Mouse (Mus musculus): ENCODE data around the gene Pde8b. TPM values are rescaled to one million over a fixed set of nuclear protein-coding genes. Genes with fewer than 3 reads are reported as not detected.
"Not testable (repeated sequence)": the region's sequence is repeated elsewhere in the genome, so short reads cannot be mapped to it uniquely, and the experiment has no call there.

Gene Pde8b
- polyA plus RNA-seq, 1 experiment: 0.05 TPM

- H3K36me3 ChIP-seq (ENCODE audit: control insufficient read depth, insufficient read depth): no peaks in the 10 kb centered on the region
- no peaks in the 10 kb centered on the region for H3K79me2 ChIP-seq (ENCODE audit: control insufficient read depth, insufficient read depth)
- no peak overlapping the region for H3ac ChIP-seq (ENCODE audit: control insufficient read depth, insufficient read length, low read depth)
- no peaks in the 10 kb centered on the region for H3K27me3 ChIP-seq (ENCODE audit: control insufficient read depth, insufficient read depth, insufficient read length)
- TF ChIP-seq USF1 (IDR thresholded peaks at IDR 0.05; ENCODE audit: low read depth) (no peak), FOSL1 (IDR thresholded peaks at IDR 0.05; ENCODE audit: insufficient read depth, low read length, poor library complexity, severe bottlenecking) (no peak), CEBPB (IDR thresholded peaks at IDR 0.05; ENCODE audit: low read depth) (no peak), CTCF (IDR thresholded peaks at IDR 0.05; ENCODE audit: control insufficient read depth, insufficient read depth, insufficient read length) (no peak), MYOG (IDR thresholded peaks at IDR 0.05; ENCODE audit: control insufficient read depth, extremely low read depth, insufficient read length) (no peak), MYOD1 (IDR thresholded peaks at IDR 0.05; ENCODE audit: control insufficient read depth, insufficient read length, low read depth) (no peak), MAX (IDR thresholded peaks at IDR 0.05) (no peak)
- H3K4me3 ChIP-seq (ENCODE audit: insufficient read depth, poor library complexity, severe bottlenecking): no peak overlapping the region
- H3K79me3 ChIP-seq (ENCODE audit: low read depth): no peaks in the 10 kb centered on the region
Measured at GRCm38 (mm10) chr13:95230326-95230725, 19.8 kb downstream of the Pde8b start.

- H3K4me3 ChIP-seq (ENCODE audit: insufficient read depth, poor library complexity, severe bottlenecking): no peak overlapping the region
- TF ChIP-seq CTCF (IDR thresholded peaks at IDR 0.05; ENCODE audit: control insufficient read depth, insufficient read depth, insufficient read length) (no peak), CEBPB (IDR thresholded peaks at IDR 0.05; ENCODE audit: low read depth) (no peak), MYOD1 (IDR thresholded peaks at IDR 0.05; ENCODE audit: control insufficient read depth, insufficient read length, low read depth) (no peak), MAX (IDR thresholded peaks at IDR 0.05) (no peak), USF1 (IDR thresholded peaks at IDR 0.05; ENCODE audit: low read depth) (no peak), FOSL1 (IDR thresholded peaks at IDR 0.05; ENCODE audit: insufficient read depth, low read length, poor library complexity, severe bottlenecking) (no peak), MYOG (IDR thresholded peaks at IDR 0.05; ENCODE audit: control insufficient read depth, extremely low read depth, insufficient read length) (no peak)
- no peak overlapping the region for H3ac ChIP-seq (ENCODE audit: control insufficient read depth, insufficient read length, low read depth)
- H3K36me3 ChIP-seq (ENCODE audit: control insufficient read depth, insufficient read depth): no peaks in the 10 kb centered on the region
- H3K79me3 ChIP-seq (ENCODE audit: low read depth): no peaks in the 10 kb centered on the region
- peaks cover 22% of the 10 kb centered on the region for H3K27me3 ChIP-seq (ENCODE audit: control insufficient read depth, insufficient read depth, insufficient read length)
- H3K79me2 ChIP-seq (ENCODE audit: control insufficient read depth, insufficient read depth): no peaks in the 10 kb centered on the region
Measured at GRCm38 (mm10) chr13:95224491-95224890, 25.6 kb downstream of the Pde8b start.

GRCm38 (mm10) chr13:95223427-95223772, 26.7 kb downstream of the Pde8b start:
- no peaks in the 10 kb centered on the region for H3K79me2 ChIP-seq (ENCODE audit: control insufficient read depth, insufficient read depth)
- TF ChIP-seq MAX (IDR thresholded peaks at IDR 0.05) (no peak), FOSL1 (IDR thresholded peaks at IDR 0.05; ENCODE audit: insufficient read depth, low read length, poor library complexity, severe bottlenecking) (no peak), CEBPB (IDR thresholded peaks at IDR 0.05; ENCODE audit: low read depth) (no peak), MYOD1 (IDR thresholded peaks at IDR 0.05; ENCODE audit: control insufficient read depth, insufficient read length, low read depth) (no peak), CTCF (IDR thresholded peaks at IDR 0.05; ENCODE audit: control insufficient read depth, insufficient read depth, insufficient read length) (no peak), MYOG (IDR thresholded peaks at IDR 0.05; ENCODE audit: control insufficient read depth, extremely low read depth, insufficient read length) (no peak), USF1 (IDR thresholded peaks at IDR 0.05; ENCODE audit: low read depth) (no peak)
- no peaks in the 10 kb centered on the region for H3K79me3 ChIP-seq (ENCODE audit: low read depth)
- H3K27me3 ChIP-seq (ENCODE audit: control insufficient read depth, insufficient read depth, insufficient read length): peaks cover 26% of the 10 kb centered on the region
- H3K4me3 ChIP-seq (ENCODE audit: insufficient read depth, poor library complexity, severe bottlenecking): no peak overlapping the region
- H3ac ChIP-seq (ENCODE audit: control insufficient read depth, insufficient read length, low read depth): no peak overlapping the region
- no peaks in the 10 kb centered on the region for H3K36me3 ChIP-seq (ENCODE audit: control insufficient read depth, insufficient read depth)

GRCm38 (mm10) chr13:95222569-95223426, 27.3 kb downstream of the Pde8b start:
- no peaks in the 10 kb centered on the region for H3K79me3 ChIP-seq (ENCODE audit: low read depth)
- no peak overlapping the region for H3K4me3 ChIP-seq (ENCODE audit: insufficient read depth, poor library complexity, severe bottlenecking)
- no peaks in the 10 kb centered on the region for H3K36me3 ChIP-seq (ENCODE audit: control insufficient read depth, insufficient read depth)
- H3K79me2 ChIP-seq (ENCODE audit: control insufficient read depth, insufficient read depth): no peaks in the 10 kb centered on the region
- H3ac ChIP-seq (ENCODE audit: control insufficient read depth, insufficient read length, low read depth): no peak overlapping the region
- H3K27me3 ChIP-seq (ENCODE audit: control insufficient read depth, insufficient read depth, insufficient read length): peaks cover 26% of the 10 kb centered on the region
- no peak for TF ChIP-seq USF1 (IDR thresholded peaks at IDR 0.05; ENCODE audit: low read depth)
- no peak for TF ChIP-seq MAX (IDR thresholded peaks at IDR 0.05)
- no peak for TF ChIP-seq MYOG (IDR thresholded peaks at IDR 0.05; ENCODE audit: control insufficient read depth, extremely low read depth, insufficient read length)
- no peak for TF ChIP-seq FOSL1 (IDR thresholded peaks at IDR 0.05; ENCODE audit: insufficient read depth, low read length, poor library complexity, severe bottlenecking)
- TF ChIP-seq CTCF (IDR thresholded peaks at IDR 0.05; ENCODE audit: control insufficient read depth, insufficient read depth, insufficient read length): no peak
- TF ChIP-seq MYOD1 (IDR thresholded peaks at IDR 0.05; ENCODE audit: control insufficient read depth, insufficient read length, low read depth): no peak
- no peak for TF ChIP-seq CEBPB (IDR thresholded peaks at IDR 0.05; ENCODE audit: low read depth)

- H3K79me3 ChIP-seq (ENCODE audit: low read depth): no peaks in the 10 kb centered on the region
- peaks cover 26% of the 10 kb centered on the region for H3K27me3 ChIP-seq (ENCODE audit: control insufficient read depth, insufficient read depth, insufficient read length)
- H3ac ChIP-seq (ENCODE audit: control insufficient read depth, insufficient read length, low read depth): no peak overlapping the region
- H3K79me2 ChIP-seq (ENCODE audit: control insufficient read depth, insufficient read depth): no peaks in the 10 kb centered on the region
- no peak overlapping the region for H3K4me3 ChIP-seq (ENCODE audit: insufficient read depth, poor library complexity, severe bottlenecking)
- H3K36me3 ChIP-seq (ENCODE audit: control insufficient read depth, insufficient read depth): no peaks in the 10 kb centered on the region
- TF ChIP-seq CEBPB (IDR thresholded peaks at IDR 0.05; ENCODE audit: low read depth): no peak
- no peak for TF ChIP-seq FOSL1 (IDR thresholded peaks at IDR 0.05; ENCODE audit: insufficient read depth, low read length, poor library complexity, severe bottlenecking)
- TF ChIP-seq MYOD1 (IDR thresholded peaks at IDR 0.05; ENCODE audit: control insufficient read depth, insufficient read length, low read depth): no peak
- TF ChIP-seq USF1 (IDR thresholded peaks at IDR 0.05; ENCODE audit: low read depth): no peak
- TF ChIP-seq MAX (IDR thresholded peaks at IDR 0.05): no peak
- TF ChIP-seq MYOG (IDR thresholded peaks at IDR 0.05; ENCODE audit: control insufficient read depth, extremely low read depth, insufficient read length): no peak
- TF ChIP-seq CTCF (IDR thresholded peaks at IDR 0.05; ENCODE audit: control insufficient read depth, insufficient read depth, insufficient read length): no peak
Measured at GRCm38 (mm10) chr13:95221882-95222568, 28.1 kb downstream of the Pde8b start.

- not testable (repeated sequence) for H3K27me3 ChIP-seq (ENCODE audit: control insufficient read depth, insufficient read depth, insufficient read length); H3K4me3 ChIP-seq (ENCODE audit: insufficient read depth, poor library complexity, severe bottlenecking); H3K79me3 ChIP-seq (ENCODE audit: low read depth); H3K36me3 ChIP-seq (ENCODE audit: control insufficient read depth, insufficient read depth); H3K79me2 ChIP-seq (ENCODE audit: control insufficient read depth, insufficient read depth); H3ac ChIP-seq (ENCODE audit: control insufficient read depth, insufficient read length, low read depth)
Measured at GRCm38 (mm10) chr13:95215661-95216170, 34.4 kb downstream of the Pde8b start.

All from C2C12 (cell line).